Mouse (Mus musculus): ENCODE data around the gene Hpn. TPM values are rescaled to one million over a fixed set of nuclear protein-coding genes. Genes with fewer than 3 reads are reported as not detected.

Hpn gene
- 0.44 and 1.2 TPM in 2 replicates for polyA plus RNA-seq (2014; fragmentation: Nextera tagmentation; extraction: Ambion mirVana)

DNA sequence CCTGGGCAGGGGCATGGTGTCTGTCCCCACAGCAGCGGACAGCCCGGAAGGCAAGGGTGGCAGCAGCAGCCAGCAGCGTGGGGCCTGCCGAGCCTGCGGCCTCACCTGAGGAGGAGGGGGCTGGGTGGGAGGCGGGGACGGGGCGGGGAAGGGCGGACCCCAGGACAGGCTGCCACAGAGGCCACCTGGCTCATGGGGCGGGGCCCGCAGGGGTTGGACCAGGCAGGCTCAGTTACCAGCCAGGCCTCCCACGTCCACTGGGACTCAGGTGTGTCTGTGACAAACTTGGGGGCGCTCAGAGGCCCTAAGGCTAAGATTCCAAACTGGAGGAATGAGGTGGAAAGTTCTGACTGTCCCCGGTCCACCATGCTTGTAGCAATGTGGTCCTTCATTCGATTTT, at the start of gene Hpn:
Gene Hpn, minus strand, starts transcription at position 109 of the 400 bp plus-strand sequence.
- Histone ChIP-seq H3K9me3 (ENCODE audit: control insufficient read depth, low read length) (no peaks in the 10 kb centered on the region), H3K4me3 (ENCODE audit: low read depth, low read length) (no peak within 1 kb of the TSS), H3K27ac (ENCODE audit: low read depth, low read length) (no peak within 1 kb of the TSS), H3K27me3 (ENCODE audit: control insufficient read depth, insufficient read depth, low read length) (no peaks in the 10 kb centered on the region), H3K4me2 (no peak within 1 kb of the TSS), H3K36me3 (ENCODE audit: control insufficient read depth, insufficient read depth, low read length) (no peaks in the 10 kb centered on the region), H3K9ac (ENCODE audit: low read length) (no peak within 1 kb of the TSS), H3K4me1 (ENCODE audit: control insufficient read depth, insufficient read depth, low read length) (0 out of 2 replicates have a peak, but pooled peaks cover 4% of the 10 kb centered on the region)
- DNase-seq (ENCODE audit: low spot score, missing footprints) (no peak), ATAC-seq (ENCODE audit: low FRiP score) (no peak)
- 20% methylated on average over 15 of the region's 15 CpGs for WGBS

DNA sequence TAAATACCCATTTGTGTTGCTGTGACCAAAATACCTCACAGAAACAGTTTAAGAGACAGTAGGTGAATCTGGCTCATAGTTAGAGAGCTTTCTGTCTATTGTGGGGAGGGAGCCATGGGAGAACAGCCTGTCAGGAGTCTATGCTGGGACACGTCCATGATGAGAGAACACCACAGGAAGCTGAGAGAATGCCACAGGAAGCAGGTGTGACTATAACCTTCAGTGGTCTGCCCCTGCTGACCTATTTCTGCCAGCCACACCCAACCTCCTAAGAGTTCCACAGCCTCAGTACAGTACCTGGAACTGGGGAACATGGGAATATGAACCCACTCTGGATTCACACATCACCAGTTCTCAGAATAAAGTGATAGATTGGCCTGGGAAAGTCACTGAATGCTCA, 49.7 kb upstream of the Hpn start:
- ATAC-seq (ENCODE audit: low FRiP score) (no peak), DNase-seq (ENCODE audit: low spot score, missing footprints) (no peak)
- Histone ChIP-seq H3K4me3 (ENCODE audit: low read depth, low read length) (no peak overlapping the region), H3K27ac (ENCODE audit: low read depth, low read length) (no peak overlapping the region), H3K9ac (ENCODE audit: low read length) (no peak overlapping the region), H3K4me1 (ENCODE audit: control insufficient read depth, insufficient read depth, low read length) (no peaks in the 10 kb centered on the region), H3K4me2 (no peak overlapping the region), H3K27me3 (ENCODE audit: control insufficient read depth, insufficient read depth, low read length) (no peaks in the 10 kb centered on the region), H3K36me3 (ENCODE audit: control insufficient read depth, insufficient read depth, low read length) (no peaks in the 10 kb centered on the region), H3K9me3 (ENCODE audit: control insufficient read depth, low read length) (no peaks in the 10 kb centered on the region)
- 65% methylated on average over 1 of the region's 1 CpGs for WGBS

DNA sequence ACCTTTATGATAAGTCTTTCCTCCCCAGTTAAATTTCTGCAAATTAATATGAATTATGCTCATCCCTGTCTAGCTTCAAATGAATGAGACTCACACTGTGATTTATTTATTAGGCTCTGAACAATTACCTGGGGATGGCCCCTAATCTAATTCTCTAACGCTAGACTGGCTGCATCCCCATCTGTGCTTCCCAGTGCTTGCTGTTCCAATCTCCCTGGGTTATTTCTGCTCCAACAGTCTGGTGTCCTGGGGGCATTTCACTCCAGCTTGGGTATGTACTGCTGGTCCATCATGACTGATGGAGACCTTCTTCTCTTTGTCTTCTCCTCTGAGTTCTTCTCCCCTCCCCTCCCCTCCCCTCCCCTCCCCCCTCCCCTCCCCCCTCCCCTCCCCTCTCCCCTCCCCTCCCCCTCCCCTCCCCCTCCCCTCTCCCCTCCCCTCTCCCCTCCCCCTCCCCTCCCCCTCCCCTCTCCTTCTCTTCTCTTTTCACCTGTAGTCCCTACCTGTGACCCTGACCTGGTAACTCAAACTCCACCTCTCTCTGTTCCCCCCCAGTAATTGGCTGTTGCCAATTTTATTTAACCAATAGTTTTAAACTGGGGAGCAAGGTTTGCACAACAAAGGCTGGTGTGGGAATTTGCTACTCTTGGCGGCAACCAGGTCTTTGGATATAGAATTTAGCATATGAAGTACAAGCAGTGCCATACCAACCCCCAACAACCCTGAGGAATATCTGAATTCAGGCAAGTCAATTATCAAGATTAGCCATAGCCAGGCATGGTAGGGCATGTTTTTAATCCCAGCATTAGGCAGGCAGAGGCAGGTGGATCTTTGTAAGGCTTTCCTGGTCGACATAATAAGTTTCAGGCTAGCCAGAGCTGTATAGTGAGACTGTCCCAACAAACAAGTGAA, 48.8 kb upstream of the Hpn start:
- 77% methylated on average over 3 of the region's 3 CpGs for WGBS
- Histone ChIP-seq H3K36me3 (ENCODE audit: control insufficient read depth, insufficient read depth, low read length) (no peaks in the 10 kb centered on the region), H3K9ac (ENCODE audit: low read length) (no peak overlapping the region), H3K4me3 (ENCODE audit: low read depth, low read length) (no peak overlapping the region), H3K4me1 (ENCODE audit: control insufficient read depth, insufficient read depth, low read length) (no peaks in the 10 kb centered on the region), H3K27ac (ENCODE audit: low read depth, low read length) (no peak overlapping the region), H3K4me2 (no peak overlapping the region), H3K27me3 (ENCODE audit: control insufficient read depth, insufficient read depth, low read length) (no peaks in the 10 kb centered on the region), H3K9me3 (ENCODE audit: control insufficient read depth, low read length) (no peaks in the 10 kb centered on the region)
- no peak for ATAC-seq (ENCODE audit: low FRiP score)
- no peak for DNase-seq (ENCODE audit: low spot score, missing footprints)

DNA sequence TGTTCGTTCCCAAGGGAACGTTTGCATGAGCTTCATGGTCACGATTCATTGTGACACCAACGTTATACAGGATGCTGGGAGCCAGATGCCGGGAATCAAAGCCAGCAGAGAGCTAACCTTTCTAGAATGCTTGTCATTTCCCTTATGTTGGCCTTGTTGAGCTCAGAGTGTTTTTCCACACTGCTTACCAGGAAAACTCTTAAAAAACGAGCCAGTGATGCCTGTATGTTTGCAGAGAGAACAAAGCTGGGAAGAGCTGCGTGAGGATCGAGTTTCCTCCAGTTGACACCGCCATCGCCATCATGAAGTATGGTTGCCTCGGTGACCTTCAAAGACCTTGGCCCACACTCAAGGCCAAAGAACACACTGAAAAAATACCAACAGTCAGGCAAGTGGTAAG, 47.2 kb upstream of the Hpn start:
- no peak overlapping the region for H3K4me2 ChIP-seq
- H3K27ac ChIP-seq (ENCODE audit: low read depth, low read length): no peak overlapping the region
- H3K9me3 ChIP-seq (ENCODE audit: control insufficient read depth, low read length): no peaks in the 10 kb centered on the region
- ATAC-seq (ENCODE audit: low FRiP score): no peak
- no peak for DNase-seq (ENCODE audit: low spot score, missing footprints)
- 79% methylated on average over 11 of the region's 11 CpGs for WGBS
- H3K27me3 ChIP-seq (ENCODE audit: control insufficient read depth, insufficient read depth, low read length): no peaks in the 10 kb centered on the region
- no peaks in the 10 kb centered on the region for H3K4me1 ChIP-seq (ENCODE audit: control insufficient read depth, insufficient read depth, low read length)
- no peaks in the 10 kb centered on the region for H3K36me3 ChIP-seq (ENCODE audit: control insufficient read depth, insufficient read depth, low read length)
- H3K4me3 ChIP-seq (ENCODE audit: low read depth, low read length): no peak overlapping the region
- no peak overlapping the region for H3K9ac ChIP-seq (ENCODE audit: low read length)

DNA sequence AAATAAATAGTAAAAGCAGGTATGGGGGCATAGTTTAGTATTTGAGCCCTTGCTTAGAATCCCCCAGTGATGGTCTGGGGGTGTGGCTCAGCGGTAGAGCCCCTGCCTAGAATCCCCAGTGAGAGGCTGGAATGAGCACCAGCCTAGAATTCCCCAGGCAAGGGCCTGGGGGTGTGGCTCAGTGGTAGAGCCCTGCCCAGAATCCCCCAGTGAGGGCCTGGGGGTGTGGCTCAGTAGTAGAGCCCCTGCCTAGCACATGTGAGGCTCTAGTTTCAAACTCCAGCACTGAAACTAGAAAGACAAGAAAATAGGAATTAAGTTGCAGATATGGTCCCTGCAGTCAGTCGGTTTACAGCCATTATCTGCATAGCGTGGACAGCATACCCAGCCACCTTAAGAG, 46.7 kb upstream of the Hpn start:
- no peak overlapping the region for H3K4me3 ChIP-seq (ENCODE audit: low read depth, low read length)
- ATAC-seq (ENCODE audit: low FRiP score) (no peak), DNase-seq (ENCODE audit: low spot score, missing footprints) (no peak)
- no peaks in the 10 kb centered on the region for H3K4me1 ChIP-seq (ENCODE audit: control insufficient read depth, insufficient read depth, low read length)
- WGBS: 57% methylated on average over 3 of the region's 3 CpGs
- no peak overlapping the region for H3K9ac ChIP-seq (ENCODE audit: low read length)
- no peaks in the 10 kb centered on the region for H3K27me3 ChIP-seq (ENCODE audit: control insufficient read depth, insufficient read depth, low read length)
- no peak overlapping the region for H3K4me2 ChIP-seq
- H3K27ac ChIP-seq (ENCODE audit: low read depth, low read length): no peak overlapping the region
- H3K36me3 ChIP-seq (ENCODE audit: control insufficient read depth, insufficient read depth, low read length): no peaks in the 10 kb centered on the region
- H3K9me3 ChIP-seq (ENCODE audit: control insufficient read depth, low read length): no peaks in the 10 kb centered on the region

DNA sequence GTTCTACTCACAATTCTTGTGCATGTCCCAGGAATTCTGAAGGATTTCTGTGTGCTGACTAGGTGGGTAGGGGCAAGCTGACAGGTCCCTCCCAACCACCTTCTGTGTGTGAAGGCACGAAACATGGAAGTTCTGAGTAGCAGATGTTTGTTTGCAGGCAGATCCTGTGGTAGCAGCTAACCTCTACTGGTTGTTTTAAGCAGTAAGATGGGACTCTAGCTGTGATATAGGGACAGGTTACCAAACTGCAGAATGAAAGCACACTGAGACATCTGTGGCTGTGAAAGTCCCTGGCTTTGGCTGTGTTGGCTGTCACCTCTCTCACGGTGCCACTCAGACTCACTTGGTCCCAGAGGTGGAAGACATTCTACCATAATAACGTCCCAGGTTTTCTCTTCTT, 46.2 kb upstream of the Hpn start:
- H3K27ac ChIP-seq (ENCODE audit: low read depth, low read length): no peak overlapping the region
- ATAC-seq (ENCODE audit: low FRiP score): no peak
- 78% methylated on average over 3 of the region's 3 CpGs for WGBS
- no peak overlapping the region for H3K4me3 ChIP-seq (ENCODE audit: low read depth, low read length)
- no peaks in the 10 kb centered on the region for H3K36me3 ChIP-seq (ENCODE audit: control insufficient read depth, insufficient read depth, low read length)
- no peak overlapping the region for H3K9ac ChIP-seq (ENCODE audit: low read length)
- no peaks in the 10 kb centered on the region for H3K27me3 ChIP-seq (ENCODE audit: control insufficient read depth, insufficient read depth, low read length)
- DNase-seq (ENCODE audit: low spot score, missing footprints): no peak
- no peaks in the 10 kb centered on the region for H3K9me3 ChIP-seq (ENCODE audit: control insufficient read depth, low read length)
- H3K4me1 ChIP-seq (ENCODE audit: control insufficient read depth, insufficient read depth, low read length): no peaks in the 10 kb centered on the region
- H3K4me2 ChIP-seq: no peak overlapping the region

DNA sequence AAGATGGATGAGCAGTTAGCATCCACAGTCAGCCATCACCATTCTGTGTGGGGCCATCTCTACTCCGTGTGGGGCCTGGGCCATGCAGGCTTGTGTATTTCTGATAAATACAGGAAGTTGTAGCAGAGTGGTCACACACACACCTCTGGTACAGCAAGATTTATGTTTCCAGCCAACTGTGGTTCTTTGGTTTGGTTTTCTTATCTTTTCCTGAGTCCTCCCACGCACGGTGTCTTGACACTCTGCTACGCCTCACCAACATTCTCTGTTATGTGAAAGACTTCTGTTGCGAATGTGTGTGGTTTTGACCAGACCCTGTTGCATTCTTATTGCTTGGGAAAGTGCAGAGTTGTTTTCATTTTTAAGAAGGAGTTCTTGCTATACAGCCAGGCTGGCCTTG, 45.7 kb upstream of the Hpn start:
- DNase-seq (ENCODE audit: low spot score, missing footprints): no peak
- Histone ChIP-seq H3K9ac (ENCODE audit: low read length) (no peak overlapping the region), H3K4me2 (no peak overlapping the region), H3K36me3 (ENCODE audit: control insufficient read depth, insufficient read depth, low read length) (no peaks in the 10 kb centered on the region), H3K4me1 (ENCODE audit: control insufficient read depth, insufficient read depth, low read length) (no peaks in the 10 kb centered on the region), H3K4me3 (ENCODE audit: low read depth, low read length) (no peak overlapping the region), H3K9me3 (ENCODE audit: control insufficient read depth, low read length) (no peaks in the 10 kb centered on the region), H3K27me3 (ENCODE audit: control insufficient read depth, insufficient read depth, low read length) (no peaks in the 10 kb centered on the region), H3K27ac (ENCODE audit: low read depth, low read length) (no peak overlapping the region)
- 93% methylated on average over 5 of the region's 5 CpGs for WGBS
- no peak for ATAC-seq (ENCODE audit: low FRiP score)

DNA sequence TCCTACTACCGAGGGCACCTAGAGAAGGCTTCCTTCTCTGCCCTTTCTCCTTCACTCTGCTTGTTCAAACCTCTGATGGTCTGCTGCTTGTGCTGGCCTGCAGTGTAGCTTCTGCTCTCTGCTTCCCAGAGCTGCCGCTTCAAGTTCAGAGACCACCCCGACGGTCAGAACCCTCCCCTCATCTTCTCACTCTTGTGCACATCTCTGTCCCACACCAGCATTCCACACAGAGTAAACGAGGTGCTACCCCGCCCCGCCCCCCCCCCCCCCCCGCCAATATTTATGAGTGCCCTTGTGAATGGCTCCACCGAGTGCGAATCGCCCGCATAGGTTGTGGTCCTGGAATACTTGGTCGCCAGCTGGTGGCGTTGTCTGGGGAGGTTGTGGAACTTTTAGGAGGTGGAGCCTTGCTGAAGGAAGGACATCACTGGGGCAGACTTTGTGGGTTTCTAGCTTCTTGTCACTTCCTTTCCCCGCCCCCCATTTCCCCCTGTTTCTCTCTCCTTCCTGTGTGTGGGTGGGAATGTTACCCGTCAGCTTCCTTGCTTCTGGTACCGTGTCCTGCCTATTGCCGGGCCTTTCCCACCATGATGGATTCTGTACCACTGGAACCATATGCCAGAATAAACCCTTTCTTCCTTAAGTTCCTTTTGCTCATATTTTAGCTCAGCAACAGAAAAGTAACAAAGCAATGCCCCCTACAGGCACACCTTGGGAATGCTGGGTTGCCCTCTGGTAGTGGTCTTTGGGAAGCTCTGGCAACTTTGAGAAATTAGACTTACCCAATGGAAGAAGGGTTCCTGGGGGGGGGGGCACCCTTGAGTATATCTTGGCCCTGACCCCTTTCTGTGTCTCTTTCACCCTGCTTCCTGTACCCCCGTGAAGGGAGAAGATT, 41.2 kb upstream of the Hpn start:
- H3K27me3 ChIP-seq (ENCODE audit: control insufficient read depth, insufficient read depth, low read length): no peaks in the 10 kb centered on the region
- no peak overlapping the region for H3K27ac ChIP-seq (ENCODE audit: low read depth, low read length)
- DNase-seq (ENCODE audit: low spot score, missing footprints): no peak
- H3K4me3 ChIP-seq (ENCODE audit: low read depth, low read length): no peak overlapping the region
- no peaks in the 10 kb centered on the region for H3K9me3 ChIP-seq (ENCODE audit: control insufficient read depth, low read length)
- 48% methylated on average over 19 of the region's 19 CpGs for WGBS
- H3K36me3 ChIP-seq (ENCODE audit: control insufficient read depth, insufficient read depth, low read length): no peaks in the 10 kb centered on the region
- no peak overlapping the region for H3K4me2 ChIP-seq
- H3K9ac ChIP-seq (ENCODE audit: low read length): no peak overlapping the region
- no peak for ATAC-seq (ENCODE audit: low FRiP score)
- peaks cover 5% of the 10 kb centered on the region; the same call in 1 of the 2 replicates for H3K4me1 ChIP-seq (ENCODE audit: control insufficient read depth, insufficient read depth, low read length)
